Comparison of ENCODE assay signal across 8 mouse cellular contexts in genomic region chr2:32361437-32361836, GRCm38 (mm10). TPM values are rescaled to one million over a fixed set of nuclear protein-coding genes. Genes with fewer than 3 reads are reported as not detected.
DNase-seq lines count a peak whose midpoint lies in the region; ATAC-seq and TF ChIP-seq lines count a peak whose summit lies in the region.

No protein-coding gene starts in this region.

- H3ac ChIP-seq in myocyte (ENCODE audit: control insufficient read depth, insufficient read length) = no peak overlapping the region

- H3K4me2 ChIP-seq in embryonic facial prominence, embryonic 14.5 days (ENCODE audit: low read depth, low read length) = peak overlapping the region; percentile 73
- peak overlapping the region; percentile 79 for H3K4me2 ChIP-seq in heart, embryonic 11.5 days
- peak overlapping the region; percentile 74 for H3K4me2 ChIP-seq in kidney, embryonic 14.5 days (replicated peaks; ENCODE audit: low read depth, low read length)
- peak overlapping the region; percentile 93 for H3K4me2 ChIP-seq in liver, embryonic 13.5 days
- peak overlapping the region; percentile 59 for H3K4me2 ChIP-seq in myocyte (ENCODE audit: low read depth)

- peak; percentile 63 for DNase-seq in 3T3-L1 (ENCODE audit: low read depth, low spot score)
- peak; percentile 65 for DNase-seq in embryonic facial prominence, embryonic 14.5 days (ENCODE audit: low spot score)
- peak; percentile 79 for DNase-seq in liver, embryonic 13.5 days
- peak; percentile 80 for DNase-seq in splenic B cell, adult 2 months (ENCODE audit: low read depth, low spot score)

- peak overlapping the region; percentile 59 for H3K9ac ChIP-seq in embryonic facial prominence, embryonic 14.5 days (ENCODE audit: low read depth, low read length)
- H3K9ac ChIP-seq in heart, embryonic 11.5 days (ENCODE audit: low read depth, low read length) = peak overlapping the region; percentile 44; the same call in 1 of the 2 replicates
- peak overlapping the region; percentile 47 for H3K9ac ChIP-seq in kidney, embryonic 14.5 days (ENCODE audit: low read depth, low read length)
- H3K9ac ChIP-seq in liver, embryonic 13.5 days = peak overlapping the region; percentile 75

- no peak for TF ChIP-seq POLR2A in bone marrow macrophage, adult 2 months (IDR thresholded peaks at IDR 0.05; ENCODE audit: borderline replicate concordance, low read depth, low read length)
- TF ChIP-seq POLR2A in myocyte (IDR thresholded peaks at IDR 0.05; ENCODE audit: insufficient read length, low read depth) = no peak

- H3K27me3 ChIP-seq in embryonic facial prominence, embryonic 14.5 days (replicated peaks; ENCODE audit: control insufficient read depth, insufficient read depth, low read length) = no peaks in the 10 kb centered on the region
- no peaks in the 10 kb centered on the region for H3K27me3 ChIP-seq in heart, embryonic 11.5 days (ENCODE audit: control insufficient read depth, insufficient read depth, low read length)
- H3K27me3 ChIP-seq in kidney, embryonic 14.5 days (ENCODE audit: control insufficient read depth, insufficient read depth, low read length) = no peaks in the 10 kb centered on the region
- peaks cover 7% of the 10 kb centered on the region; the same call in 1 of the 2 replicates for H3K27me3 ChIP-seq in liver, embryonic 13.5 days
- no peaks in the 10 kb centered on the region for H3K27me3 ChIP-seq in myocyte (ENCODE audit: control insufficient read depth, insufficient read depth, insufficient read length)
- H3K27me3 ChIP-seq in splenic B cell, adult 2 months (ENCODE audit: control insufficient read depth, insufficient read depth, low read length, poor library complexity, severe bottlenecking) = no peaks in the 10 kb centered on the region; the same call in 1 of the 2 replicates

- peaks cover 5% of the 10 kb centered on the region for H3K79me2 ChIP-seq in myocyte (ENCODE audit: control insufficient read depth, insufficient read depth)

- peaks cover 8% of the 10 kb centered on the region for H3K4me1 ChIP-seq in bone marrow macrophage, adult 2 months (ENCODE audit: control insufficient read depth, insufficient read depth, low read length)
- peaks cover 12% of the 10 kb centered on the region for H3K4me1 ChIP-seq in embryonic facial prominence, embryonic 14.5 days (ENCODE audit: control insufficient read depth, insufficient read depth, low read length)
- H3K4me1 ChIP-seq in heart, embryonic 11.5 days (ENCODE audit: control insufficient read depth, insufficient read depth, low read length) = peaks cover 6% of the 10 kb centered on the region; the same call in 1 of the 2 replicates
- peaks cover 18% of the 10 kb centered on the region; the same call in 1 of the 2 replicates for H3K4me1 ChIP-seq in kidney, embryonic 14.5 days (ENCODE audit: control insufficient read depth, insufficient read depth, low read length)
- H3K4me1 ChIP-seq in liver, embryonic 13.5 days (replicated peaks) = peaks cover 38% of the 10 kb centered on the region

- H3K9me3 ChIP-seq in embryonic facial prominence, embryonic 14.5 days (ENCODE audit: control insufficient read depth, low read length) = no peaks in the 10 kb centered on the region
- no peaks in the 10 kb centered on the region for H3K9me3 ChIP-seq in heart, embryonic 11.5 days (replicated peaks; ENCODE audit: control insufficient read depth, low read length)
- H3K9me3 ChIP-seq in kidney, embryonic 14.5 days (ENCODE audit: control insufficient read depth, low read length) = no peaks in the 10 kb centered on the region
- no peaks in the 10 kb centered on the region for H3K9me3 ChIP-seq in liver, embryonic 13.5 days (replicated peaks)

- peak overlapping the region; percentile 45 for H3K4me3 ChIP-seq in bone marrow macrophage, adult 2 months (ENCODE audit: insufficient read depth, low read length)
- peak overlapping the region; percentile 37 for H3K4me3 ChIP-seq in embryonic facial prominence, embryonic 14.5 days (ENCODE audit: low read depth, low read length)
- peak overlapping the region; percentile 43 for H3K4me3 ChIP-seq in heart, embryonic 11.5 days (ENCODE audit: low read depth, low read length)
- H3K4me3 ChIP-seq in kidney, embryonic 14.5 days (ENCODE audit: low read length) = peak overlapping the region; percentile 37
- H3K4me3 ChIP-seq in liver, embryonic 13.5 days (replicated peaks) = peak overlapping the region; percentile 84
- peak overlapping the region; percentile 9 for H3K4me3 ChIP-seq in myocyte

- no peak for TF ChIP-seq CTCF in bone marrow macrophage, adult 2 months (IDR thresholded peaks at IDR 0.05; ENCODE audit: low read depth, low read length)

- no peak overlapping the region for H3K27ac ChIP-seq in bone marrow macrophage, adult 2 months (ENCODE audit: insufficient read depth, low read depth, low read length)
- H3K27ac ChIP-seq in embryonic facial prominence, embryonic 14.5 days (replicated peaks; ENCODE audit: low read depth, low read length) = no peak overlapping the region
- no peak overlapping the region for H3K27ac ChIP-seq in heart, embryonic 11.5 days (ENCODE audit: low read depth, low read length)
- H3K27ac ChIP-seq in kidney, embryonic 14.5 days (ENCODE audit: low read depth, low read length) = no peak overlapping the region
- H3K27ac ChIP-seq in liver, embryonic 13.5 days = peak overlapping the region; percentile 80

- 2% methylated on average over 24 of the region's 24 CpGs for WGBS in embryonic facial prominence, embryonic 14.5 days
- 1% methylated on average over 24 of the region's 24 CpGs for WGBS in heart, embryonic 11.5 days (ENCODE audit: insufficient replicate concordance)
- 2% methylated on average over 24 of the region's 24 CpGs for WGBS in kidney, embryonic 14.5 days
- WGBS in liver, embryonic 13.5 days (ENCODE audit: insufficient replicate concordance) = 2% methylated on average over 24 of the region's 24 CpGs

- H3K36me3 ChIP-seq in embryonic facial prominence, embryonic 14.5 days (ENCODE audit: control insufficient read depth, insufficient read depth, low read length) = 0 out of 2 replicates have a peak, but pooled peaks cover 5% of the 10 kb centered on the region
- peaks cover 2% of the 10 kb centered on the region; the same call in 1 of the 2 replicates for H3K36me3 ChIP-seq in heart, embryonic 11.5 days (ENCODE audit: control insufficient read depth, insufficient read depth, low read length)
- peaks cover 13% of the 10 kb centered on the region for H3K36me3 ChIP-seq in kidney, embryonic 14.5 days (ENCODE audit: control insufficient read depth, insufficient read depth, low read length)
- H3K36me3 ChIP-seq in liver, embryonic 13.5 days = peaks cover 12% of the 10 kb centered on the region
- H3K36me3 ChIP-seq in myocyte (ENCODE audit: control insufficient read depth, insufficient read depth) = no peaks in the 10 kb centered on the region
- no peaks in the 10 kb centered on the region; the same call in 1 of the 2 replicates for H3K36me3 ChIP-seq in splenic B cell, adult 2 months (ENCODE audit: control insufficient read depth, insufficient read depth, low read length, poor library complexity, severe bottlenecking)

- ATAC-seq in embryonic facial prominence, embryonic 14.5 days (ENCODE audit: low read depth) = peak; percentile 60
- ATAC-seq in heart, embryonic 11.5 days (replicated peaks; ENCODE audit: insufficient number of reproducible peaks, low FRiP score, low TSS enrichment) = peak; percentile 66
- peak; percentile 48 for ATAC-seq in kidney, embryonic 14.5 days (ENCODE audit: low FRiP score, low TSS enrichment)
- peak; percentile 77 for ATAC-seq in liver, embryonic 13.5 days (ENCODE audit: low read depth)

RNA-seq across cellular contexts. Expression of gene Dnm1, which starts 8.3 kb away (rescaled TPM):
- polyA plus RNA-seq in bone marrow macrophage, adult 2 months (2012; ENCODE audit: insufficient read depth, insufficient read length, missing spikeins) = 0.66 and 1.1 TPM in 2 replicates
- 34.1 and 41.7 TPM in 2 replicates for polyA plus RNA-seq in embryonic facial prominence, embryonic 14.5 days (2014; fragmentation: Nextera tagmentation; extraction: Ambion mirVana)
- polyA plus RNA-seq in heart, embryonic 11.5 days (2014; fragmentation: Nextera tagmentation; extraction: Ambion mirVana) = 10.1 and 11.6 TPM in 2 replicates
- 8.4 and 11.5 TPM in 2 replicates for polyA plus RNA-seq in kidney, embryonic 14.5 days (2014; fragmentation: Nextera tagmentation; extraction: Ambion mirVana)
- 0.65 and 0.81 TPM in 2 replicates for polyA plus RNA-seq in liver, embryonic 13.5 days (2015; fragmentation: Nextera tagmentation; extraction: Ambion mirVana)
- 44.0 TPM for polyA plus RNA-seq in myocyte (2012; fragmentation: generic; extraction: Trizol)

RNA-seq across cellular contexts. Expression of gene Ciz1, which starts 9.3 kb away (rescaled TPM):
- 101 and 103 TPM in 2 replicates for polyA plus RNA-seq in bone marrow macrophage, adult 2 months (2012; ENCODE audit: insufficient read depth, insufficient read length, missing spikeins)
- 41.9 and 48.0 TPM in 2 replicates for polyA plus RNA-seq in embryonic facial prominence, embryonic 14.5 days (2014; fragmentation: Nextera tagmentation; extraction: Ambion mirVana)
- polyA plus RNA-seq in heart, embryonic 11.5 days (2014; fragmentation: Nextera tagmentation; extraction: Ambion mirVana) = 32.1 and 35.8 TPM in 2 replicates
- 36.2 and 50.3 TPM in 2 replicates for polyA plus RNA-seq in kidney, embryonic 14.5 days (2014; fragmentation: Nextera tagmentation; extraction: Ambion mirVana)
- 14.8 and 21.1 TPM in 2 replicates for polyA plus RNA-seq in liver, embryonic 13.5 days (2015; fragmentation: Nextera tagmentation; extraction: Ambion mirVana)
- 54.2 TPM for polyA plus RNA-seq in myocyte (2012; fragmentation: generic; extraction: Trizol)

RNA-seq across cellular contexts. Expression of gene 1110008P14Rik, which starts 20.3 kb away (rescaled TPM):
- 53.8 and 63.3 TPM in 2 replicates for polyA plus RNA-seq in bone marrow macrophage, adult 2 months (2012; ENCODE audit: insufficient read depth, insufficient read length, missing spikeins)
- polyA plus RNA-seq in embryonic facial prominence, embryonic 14.5 days (2014; fragmentation: Nextera tagmentation; extraction: Ambion mirVana) = 67.7 and 79.7 TPM in 2 replicates
- polyA plus RNA-seq in heart, embryonic 11.5 days (2014; fragmentation: Nextera tagmentation; extraction: Ambion mirVana) = 50.1 and 51.3 TPM in 2 replicates
- 50.1 and 52.0 TPM in 2 replicates for polyA plus RNA-seq in kidney, embryonic 14.5 days (2014; fragmentation: Nextera tagmentation; extraction: Ambion mirVana)
- 35.3 and 39.2 TPM in 2 replicates for polyA plus RNA-seq in liver, embryonic 13.5 days (2015; fragmentation: Nextera tagmentation; extraction: Ambion mirVana)
- polyA plus RNA-seq in myocyte (2012; fragmentation: generic; extraction: Trizol) = 153 TPM

RNA-seq across cellular contexts. Expression of gene Lcn2, which starts 26.6 kb away (rescaled TPM):
- polyA plus RNA-seq in bone marrow macrophage, adult 2 months (2012; ENCODE audit: insufficient read depth, insufficient read length, missing spikeins) = 2.1 and 2.4 TPM in 2 replicates
- polyA plus RNA-seq in embryonic facial prominence, embryonic 14.5 days (2014; fragmentation: Nextera tagmentation; extraction: Ambion mirVana) = 4.0 and 7.9 TPM in 2 replicates
- polyA plus RNA-seq in heart, embryonic 11.5 days (2014; fragmentation: Nextera tagmentation; extraction: Ambion mirVana) = 1.1 TPM in 1 of 2 replicates, not detected in the other
- polyA plus RNA-seq in kidney, embryonic 14.5 days (2014; fragmentation: Nextera tagmentation; extraction: Ambion mirVana) = 1.6 and 1.7 TPM in 2 replicates
- polyA plus RNA-seq in liver, embryonic 13.5 days (2015; fragmentation: Nextera tagmentation; extraction: Ambion mirVana) = 18.0 and 22.8 TPM in 2 replicates
- 0.02 TPM for polyA plus RNA-seq in myocyte (2012; fragmentation: generic; extraction: Trizol)

RNA-seq across cellular contexts. Expression of gene Ptges2, which starts 34.3 kb away (rescaled TPM):
- polyA plus RNA-seq in bone marrow macrophage, adult 2 months (2012; ENCODE audit: insufficient read depth, insufficient read length, missing spikeins) = 7.4 and 7.9 TPM in 2 replicates
- polyA plus RNA-seq in embryonic facial prominence, embryonic 14.5 days (2014; fragmentation: Nextera tagmentation; extraction: Ambion mirVana) = 28.0 and 33.5 TPM in 2 replicates
- polyA plus RNA-seq in heart, embryonic 11.5 days (2014; fragmentation: Nextera tagmentation; extraction: Ambion mirVana) = 32.7 and 38.2 TPM in 2 replicates
- polyA plus RNA-seq in kidney, embryonic 14.5 days (2014; fragmentation: Nextera tagmentation; extraction: Ambion mirVana) = 32.2 and 36.4 TPM in 2 replicates
- polyA plus RNA-seq in liver, embryonic 13.5 days (2015; fragmentation: Nextera tagmentation; extraction: Ambion mirVana) = 14.1 and 15.5 TPM in 2 replicates
- polyA plus RNA-seq in myocyte (2012; fragmentation: generic; extraction: Trizol) = 50.6 TPM

Comparison
In these comparisons a context has a peak if more than half of its experiments do, and no peak if none do; other contexts are left out.
1. H3K4me3 ChIP-seq: peak in every context shown above with its lines; median percentile 84 in liver, embryonic 13.5 days; 45 in bone marrow macrophage, adult 2 months; 43 in heart, embryonic 11.5 days; 37 in embryonic facial prominence, embryonic 14.5 days; 37 in kidney, embryonic 14.5 days; 9 in myocyte.